Mouse (Mus musculus) urinary bladder, postnatal 10 days (tissue): ENCODE results near the gene Pacsin2.
"Not testable (repeated sequence)": the region's sequence is repeated elsewhere in the genome, so short reads cannot be mapped to it uniquely, and the experiment has no call there.

Experiments
- DNase-seq: peaks from one replicate; pipeline ENCODE4 v3.0.0; 2022; ENCODE audit warnings: low spot score

Gene Pacsin2

DNA sequence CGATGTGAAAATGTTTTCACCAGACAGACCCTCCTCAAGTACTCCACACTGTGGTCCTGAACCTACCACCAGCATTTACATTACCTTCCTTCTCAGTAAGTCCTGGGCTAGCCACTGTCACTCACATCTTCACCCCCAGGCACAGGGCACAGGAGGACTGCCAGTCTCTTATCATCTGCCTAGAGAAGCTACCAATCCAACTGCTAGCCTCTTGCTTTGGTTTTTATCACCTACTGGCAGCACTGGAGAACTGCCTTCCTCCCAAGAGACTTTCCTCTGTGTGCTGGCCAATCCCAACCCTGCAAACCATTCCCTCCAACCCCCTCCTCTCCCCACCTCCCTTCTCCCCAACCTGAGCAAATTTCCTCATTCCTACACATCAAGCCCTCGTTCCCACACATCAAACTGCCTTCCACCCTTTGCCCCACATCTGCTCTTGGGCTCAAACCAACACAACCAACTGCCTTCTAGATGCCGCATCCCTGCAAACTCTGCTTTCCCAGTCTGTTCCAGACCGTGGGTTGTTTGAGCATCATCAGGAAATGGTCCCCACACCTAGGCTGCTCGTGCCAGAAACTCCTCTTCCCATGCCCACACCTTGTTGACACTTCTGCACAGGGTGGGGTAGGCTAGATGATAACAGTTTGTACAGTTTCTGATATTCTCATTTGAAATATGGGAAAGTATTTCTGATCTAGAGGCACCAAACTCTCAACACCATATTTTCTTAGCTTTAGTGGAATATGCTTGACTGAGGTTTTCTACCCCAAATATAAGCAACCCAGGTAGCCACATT is 40.6 kb downstream of the Pacsin2 start:
- DNase-seq = no peak

DNA sequence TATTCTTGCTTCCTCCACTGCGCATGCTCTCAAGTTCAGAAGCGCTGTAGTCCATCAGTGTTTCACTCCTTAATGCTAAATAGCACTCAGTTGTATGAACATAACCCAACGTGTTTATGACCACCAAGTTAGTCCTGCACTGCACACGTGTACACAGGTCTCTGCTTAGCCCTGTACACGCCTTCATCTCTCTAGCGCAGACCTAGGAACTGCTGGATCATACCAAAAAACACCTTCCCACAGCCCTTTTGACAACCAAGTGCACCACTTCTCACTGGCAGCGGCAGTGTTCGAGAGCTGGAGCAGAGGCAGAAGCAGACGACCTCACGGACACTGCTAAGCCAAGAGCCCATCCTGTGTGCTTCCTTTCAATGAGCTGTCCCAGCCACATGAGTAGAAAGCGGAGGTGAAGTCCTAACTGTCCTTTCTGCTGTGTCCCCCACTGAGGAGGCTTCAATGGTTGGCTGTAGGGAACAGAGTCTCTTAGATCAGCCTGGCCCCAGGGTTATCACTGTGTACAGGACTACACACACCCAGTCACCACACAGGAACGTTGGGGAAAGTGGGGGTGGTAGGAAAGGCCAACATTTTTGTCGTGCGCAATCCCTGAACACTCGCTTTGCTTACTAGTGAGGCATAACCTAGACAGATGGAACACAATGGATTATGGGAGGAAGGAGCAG is 42.0 kb downstream of the Pacsin2 start:
- DNase-seq = no peak

DNA sequence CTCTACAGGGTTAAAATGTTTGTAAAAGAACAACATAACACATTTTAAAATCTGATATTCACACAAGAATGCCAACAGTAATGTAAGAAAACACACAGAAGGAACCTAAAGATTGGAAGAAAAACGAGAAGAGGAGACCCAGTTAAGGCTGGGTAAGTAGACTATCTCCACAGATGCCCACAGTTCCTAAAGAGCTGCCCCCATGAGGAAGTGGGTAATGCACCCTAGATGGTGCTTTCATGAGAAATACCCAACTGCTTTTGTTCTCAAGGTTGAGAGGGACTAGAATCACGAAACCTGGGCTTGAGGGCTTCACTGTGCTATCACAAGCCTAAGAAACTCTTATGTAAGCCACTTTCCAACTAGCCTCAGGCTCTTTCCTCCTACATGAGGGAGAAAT is 44.8 kb downstream of the Pacsin2 start:
- no peak for DNase-seq

DNA sequence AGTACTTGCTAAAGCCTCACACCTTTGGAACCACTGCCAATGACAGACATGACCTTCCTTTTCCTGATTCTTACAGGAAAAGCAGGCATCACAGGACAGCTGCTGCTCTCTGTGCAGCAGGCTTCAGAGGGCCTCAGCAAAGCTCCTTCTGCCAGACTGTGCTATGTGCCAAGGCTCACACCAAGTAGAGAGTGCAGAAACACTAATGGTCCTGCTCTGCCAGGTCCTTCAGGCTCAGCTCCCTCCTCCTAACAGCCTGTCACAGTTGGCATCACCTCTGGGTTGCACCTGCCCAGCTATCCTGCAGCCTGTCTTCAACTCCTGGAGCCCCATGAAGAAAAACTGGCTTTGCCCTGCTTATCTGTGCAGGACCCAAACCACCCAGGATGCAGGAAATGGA is 45.7 kb downstream of the Pacsin2 start:
- DNase-seq = no peak

DNA sequence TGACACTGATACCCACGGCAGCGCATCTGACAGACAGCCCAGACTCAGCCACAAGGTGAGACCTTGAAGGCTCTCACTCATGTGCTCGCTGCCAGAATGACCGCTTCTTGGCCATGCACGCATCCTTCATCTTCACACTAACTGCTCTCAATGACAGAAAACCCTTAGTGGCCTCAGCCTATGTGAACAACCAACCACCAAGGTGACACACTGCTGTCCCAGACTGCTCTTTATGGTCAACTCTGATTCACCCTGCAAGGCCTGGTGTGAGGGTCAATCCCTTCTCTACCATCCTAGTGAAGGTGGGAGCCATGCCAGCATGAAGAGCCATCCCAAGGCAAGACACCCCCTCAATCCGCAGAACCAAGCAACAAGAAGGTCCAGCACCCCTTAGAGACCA is 46.5 kb downstream of the Pacsin2 start:
- no peak for DNase-seq

DNA sequence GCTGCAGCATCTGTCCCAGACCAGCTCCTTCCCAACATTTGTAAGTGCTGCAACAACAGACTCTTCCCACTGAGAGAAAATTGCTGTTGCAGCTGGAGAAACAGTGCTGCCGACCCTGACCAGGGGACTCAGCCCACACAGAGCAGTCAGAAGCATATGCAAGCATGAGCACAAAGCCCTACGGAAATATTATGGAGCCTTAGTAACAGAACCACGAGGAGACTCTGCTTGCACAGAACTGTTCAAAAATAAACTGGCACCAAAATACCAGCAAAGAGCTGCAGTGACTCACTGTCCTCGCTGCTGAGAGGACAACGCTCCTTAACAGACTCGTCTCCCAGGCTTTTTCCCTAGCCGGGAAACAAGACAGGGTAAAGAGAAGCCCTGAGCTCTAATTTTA is 47.0 kb downstream of the Pacsin2 start:
- no peak for DNase-seq

DNA sequence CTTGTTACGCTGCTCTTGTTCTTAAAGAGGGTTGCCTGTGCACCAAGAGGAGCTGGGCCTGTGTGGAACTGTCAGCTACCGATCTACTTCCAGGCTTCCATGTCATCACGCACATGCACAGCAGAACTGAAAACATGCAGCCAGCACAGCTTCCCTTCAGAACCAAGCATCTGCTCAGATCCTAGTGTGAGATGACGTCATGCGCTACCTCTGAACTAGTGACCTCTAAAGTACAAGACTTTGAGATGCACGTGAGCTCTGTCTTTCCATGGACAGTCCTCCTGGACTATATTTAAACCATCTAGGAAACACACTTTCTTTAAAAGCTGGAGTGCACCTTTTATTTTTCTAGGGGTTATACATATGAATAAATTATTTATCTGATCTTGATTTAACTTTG is 49.0 kb downstream of the Pacsin2 start:
- DNase-seq = no peak

DNA sequence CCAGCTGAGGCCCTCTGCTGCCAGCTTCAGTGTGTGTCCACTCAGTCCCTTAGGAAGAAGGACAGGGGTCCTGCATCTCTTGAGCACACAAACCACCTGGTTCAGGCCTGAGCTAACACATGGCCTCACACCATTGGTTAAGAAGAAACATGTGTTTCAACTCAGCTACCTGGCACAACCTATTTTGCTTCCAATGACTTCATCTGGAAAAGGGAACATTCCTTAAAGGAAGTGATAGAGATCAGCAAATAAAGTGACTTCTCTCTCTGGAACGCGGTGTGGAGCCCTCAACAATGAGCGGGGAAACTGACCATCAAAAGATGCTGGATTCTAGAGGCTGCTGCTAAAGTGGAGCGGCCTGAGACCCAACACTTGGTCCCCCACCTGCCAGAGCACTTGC is 52.8 kb downstream of the Pacsin2 start:
- no peak for DNase-seq

DNA sequence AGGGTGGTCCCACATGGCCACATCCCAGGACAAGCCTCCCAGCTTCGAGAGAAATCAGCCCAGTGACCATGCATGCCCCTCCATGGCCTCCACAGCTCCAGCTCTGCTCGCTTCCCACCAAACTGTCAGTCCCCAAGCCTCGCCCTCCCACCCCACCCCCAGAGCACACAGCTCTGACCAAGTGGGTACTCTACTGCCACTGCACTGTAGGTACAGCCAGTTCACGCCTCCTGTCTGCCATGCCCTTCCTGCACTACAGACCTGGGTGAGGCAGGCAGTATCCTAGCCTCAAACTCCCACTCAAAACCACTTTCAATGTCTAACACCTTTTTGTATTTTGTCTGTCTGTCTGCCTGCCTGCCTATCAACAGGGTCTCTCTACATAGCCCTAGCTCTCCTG is 53.7 kb downstream of the Pacsin2 start:
- DNase-seq = no peak

DNA sequence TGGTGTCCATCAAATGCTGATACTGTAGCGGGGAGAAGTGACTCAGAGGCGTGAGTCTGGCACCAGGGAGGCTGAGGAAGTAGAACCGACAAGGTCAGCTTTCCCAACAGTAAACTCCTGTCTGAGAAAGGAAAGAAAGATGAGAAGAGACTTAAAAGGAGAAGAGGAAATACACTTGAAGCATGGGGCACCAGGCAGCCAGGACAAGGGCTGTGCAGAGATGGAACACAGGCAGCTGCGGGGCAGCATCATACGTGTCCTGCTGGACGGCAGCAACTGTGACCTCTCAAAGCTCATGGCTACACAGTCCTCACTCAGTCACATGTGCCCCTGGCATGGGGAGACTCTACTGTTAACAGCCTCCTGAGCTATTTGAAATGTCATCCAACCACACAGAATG is 54.1 kb downstream of the Pacsin2 start:
- no peak for DNase-seq

DNA sequence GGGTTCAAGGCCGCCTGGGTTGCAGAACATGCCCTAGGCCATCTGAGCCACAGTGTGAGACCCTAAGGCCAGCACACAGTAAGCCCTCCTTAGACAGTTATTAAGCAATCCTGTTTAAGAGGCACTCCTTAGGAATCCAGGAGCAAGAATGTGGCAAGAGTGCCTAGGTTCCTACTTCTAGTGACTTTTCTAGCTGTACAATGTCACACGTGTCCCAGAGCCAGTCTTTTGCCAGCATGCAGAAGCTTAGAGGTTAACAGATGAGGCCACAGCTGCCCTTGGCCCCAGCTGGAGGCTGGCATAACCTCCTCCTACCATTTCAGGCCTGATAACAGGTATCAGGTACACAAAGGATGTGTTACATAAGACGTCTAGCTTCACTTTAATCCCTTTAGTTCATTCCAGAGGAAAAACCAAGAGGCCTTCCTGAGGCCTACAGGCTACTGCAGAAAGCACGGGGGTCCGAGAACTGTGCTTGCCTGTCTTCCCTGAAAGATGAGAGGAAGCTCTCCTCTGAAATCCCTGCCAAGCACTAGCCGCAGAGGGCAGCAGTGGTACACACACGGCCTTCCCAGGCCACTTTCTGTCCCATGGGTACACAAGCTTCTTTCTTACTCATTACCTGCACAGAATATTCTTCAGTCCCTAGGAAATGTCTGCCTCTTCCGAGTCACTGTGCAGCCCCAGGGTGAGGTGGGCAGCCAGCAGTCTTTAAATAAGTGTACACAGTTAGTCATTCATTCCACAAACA is 55.5 kb downstream of the Pacsin2 start:
- no peak for DNase-seq

DNA sequence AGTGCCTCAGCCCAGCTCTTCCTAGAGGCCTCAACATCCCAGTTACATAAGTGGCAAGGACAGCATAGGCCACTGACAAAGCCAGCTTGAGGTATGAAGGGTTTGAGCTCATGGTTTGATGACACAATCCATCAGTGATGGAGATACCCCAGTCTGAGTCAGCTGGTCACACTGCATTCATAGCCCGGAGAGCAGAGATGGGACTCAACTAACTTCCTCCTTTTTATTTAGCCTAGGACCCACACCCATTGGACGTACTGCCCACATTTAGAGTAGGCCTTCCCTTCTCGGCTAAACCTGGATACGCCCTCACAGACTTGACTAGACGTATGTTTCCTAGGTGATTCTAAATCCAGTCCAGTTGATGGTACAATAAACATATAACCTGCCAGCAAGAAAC is 56.2 kb downstream of the Pacsin2 start:
- DNase-seq = no peak

DNA sequence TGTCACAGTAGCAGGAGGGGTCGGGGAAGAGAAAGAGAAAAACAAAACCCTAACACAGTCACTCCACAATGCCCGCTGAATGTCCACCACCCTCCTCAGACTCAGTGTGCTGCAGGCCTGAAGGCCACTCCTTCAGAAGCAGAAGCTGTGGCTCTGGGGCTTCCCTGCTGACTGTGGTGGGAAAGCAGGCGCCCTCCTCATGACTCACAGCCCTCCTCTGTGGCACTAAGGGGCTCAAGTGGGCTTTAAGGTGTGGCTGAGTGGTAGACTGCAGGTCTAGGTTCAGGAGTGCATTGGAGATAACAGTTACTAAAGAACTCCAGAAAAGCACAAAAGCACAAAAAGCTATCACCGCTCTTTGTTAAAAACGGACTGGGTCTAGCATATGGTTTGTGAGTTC is 56.9 kb downstream of the Pacsin2 start:
- DNase-seq = no peak

DNA sequence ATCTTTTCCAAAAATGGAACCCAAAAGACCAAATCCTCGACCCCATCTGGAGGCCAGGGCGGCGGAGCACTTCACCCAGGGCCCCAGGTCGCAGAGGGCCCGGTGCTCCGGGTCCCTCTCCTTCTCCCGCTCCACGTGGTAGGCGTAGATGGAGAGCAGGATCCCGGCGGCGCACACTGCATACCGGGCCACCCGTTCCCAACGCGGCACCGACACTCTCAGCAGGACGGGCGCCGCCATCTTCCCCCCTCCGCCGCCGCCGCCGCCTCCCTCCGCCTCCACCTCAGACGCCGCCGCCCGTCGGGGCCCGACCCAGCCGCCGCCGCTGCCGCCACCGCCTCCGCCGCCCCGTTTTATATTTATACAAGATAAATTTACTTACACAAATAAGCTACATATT is 58.5 kb downstream of the Pacsin2 start:
- DNase-seq = not testable (repeated sequence)

DNA sequence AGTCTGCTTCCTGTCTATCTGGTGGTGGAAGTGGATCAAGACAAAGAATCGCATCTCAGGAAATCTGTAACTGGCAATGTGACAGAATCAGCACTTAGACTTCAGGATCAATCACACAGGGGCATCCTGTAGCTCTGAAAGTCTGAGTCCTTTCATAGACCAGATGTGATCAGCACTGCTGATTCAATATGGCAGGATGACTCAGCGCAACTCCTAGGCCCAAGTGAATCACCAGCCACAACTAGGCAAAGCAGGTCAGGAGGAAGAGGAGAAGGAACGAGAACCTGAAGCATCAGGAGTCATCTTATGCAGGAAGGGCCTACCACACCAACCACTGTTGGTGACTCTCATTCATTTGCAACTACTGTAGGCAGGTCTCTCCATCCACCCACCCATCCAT is 60.4 kb downstream of the Pacsin2 start:
- DNase-seq = no peak

DNA sequence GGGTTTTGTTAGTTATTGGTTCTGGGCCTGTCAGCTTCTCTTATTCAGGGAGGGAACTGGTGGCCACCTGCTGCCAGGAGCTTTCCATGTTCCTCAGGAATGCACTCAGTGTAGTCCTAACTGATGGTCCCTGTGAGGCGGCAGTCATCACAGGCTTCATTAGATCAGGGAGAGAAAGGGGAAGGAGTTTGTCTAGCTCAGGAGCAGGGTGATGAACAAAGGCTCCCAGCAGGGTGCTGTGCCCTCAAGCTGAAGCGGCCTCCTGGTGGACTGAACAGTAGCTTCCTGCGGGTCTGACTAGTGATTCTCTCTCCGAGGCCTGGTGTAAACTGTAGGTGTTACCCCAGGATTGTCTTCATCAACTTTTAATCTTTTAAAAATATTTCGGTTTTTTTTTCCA is 61.4 kb downstream of the Pacsin2 start:
- no peak for DNase-seq

DNA sequence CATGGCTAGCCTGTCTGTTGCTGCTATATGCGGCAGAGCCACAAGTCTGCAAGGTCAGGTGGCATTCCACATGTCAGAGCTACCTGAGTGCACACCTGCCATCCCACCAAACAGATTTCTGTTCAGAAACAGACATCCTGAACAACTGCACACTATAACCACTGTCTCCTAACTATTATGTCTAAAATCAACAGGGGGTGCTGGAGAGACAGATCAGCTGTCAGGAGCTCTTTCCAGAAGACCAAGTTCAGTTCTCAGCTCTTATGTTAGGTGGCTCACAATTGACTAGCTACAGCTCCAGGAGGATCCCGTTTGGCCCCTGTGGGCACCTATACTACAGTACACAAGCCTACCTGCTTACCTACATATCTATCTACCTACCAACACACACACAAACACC is 71.7 kb downstream of the Pacsin2 start:
- no peak for DNase-seq

DNA sequence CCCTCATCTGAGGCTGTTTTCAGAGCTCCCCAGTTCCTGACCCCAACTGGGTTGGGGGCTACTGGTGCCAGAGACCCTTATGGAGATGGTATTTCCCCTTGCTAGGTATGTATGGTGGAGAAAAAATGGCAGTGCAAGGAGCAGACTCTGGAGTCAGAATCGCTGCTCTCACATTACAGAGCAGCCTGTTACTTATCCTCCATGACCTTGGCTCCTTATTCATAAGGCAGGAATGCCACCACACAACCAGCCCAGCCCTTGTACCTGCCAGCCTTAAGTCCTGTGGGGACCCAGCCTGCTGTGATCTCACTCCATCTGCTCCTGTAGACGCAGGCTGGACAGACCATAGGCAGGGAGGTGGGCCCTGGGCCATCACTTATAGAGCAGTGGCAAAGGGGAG is 76.5 kb downstream of the Pacsin2 start:
- no peak for DNase-seq

DNA sequence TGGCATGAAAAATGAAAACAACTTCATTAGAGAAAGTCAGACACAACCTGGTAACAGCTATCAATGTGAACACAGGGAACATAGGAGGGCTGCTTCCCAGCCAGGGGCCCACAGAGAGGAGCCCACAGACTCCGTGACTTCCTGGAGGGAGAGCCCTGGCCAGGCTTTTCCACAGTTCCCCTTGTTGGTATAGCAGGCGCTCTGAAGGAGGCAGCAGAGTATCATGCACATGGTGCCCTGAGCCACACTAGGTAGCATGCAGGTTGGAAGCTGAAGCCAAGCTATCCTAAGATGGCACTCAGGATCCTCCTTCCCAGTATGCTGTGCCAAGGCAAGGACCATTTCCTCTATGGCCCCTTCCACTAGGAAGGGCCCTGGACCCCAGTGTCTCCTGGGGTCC is 80.8 kb downstream of the Pacsin2 start:
- no peak for DNase-seq

DNA sequence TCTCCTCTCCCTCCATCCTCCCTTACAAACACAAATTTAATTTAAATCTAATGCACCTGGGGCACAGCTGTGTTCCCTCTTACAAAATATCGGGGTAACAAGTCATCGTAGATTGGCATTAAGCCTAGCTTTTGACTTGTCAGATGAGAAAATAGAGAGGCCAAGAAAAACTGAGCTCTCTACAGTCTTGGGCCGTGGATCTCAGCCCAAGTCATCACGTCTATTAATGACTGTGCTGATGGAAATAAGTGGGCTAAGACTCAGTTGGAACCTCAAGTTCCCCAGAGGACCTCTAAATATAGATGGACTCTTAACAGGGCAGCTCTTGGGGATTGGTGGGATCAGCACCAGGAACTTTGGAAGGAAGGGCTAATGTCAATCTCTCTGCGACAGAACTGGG is 81.3 kb downstream of the Pacsin2 start:
- no peak for DNase-seq

DNA sequence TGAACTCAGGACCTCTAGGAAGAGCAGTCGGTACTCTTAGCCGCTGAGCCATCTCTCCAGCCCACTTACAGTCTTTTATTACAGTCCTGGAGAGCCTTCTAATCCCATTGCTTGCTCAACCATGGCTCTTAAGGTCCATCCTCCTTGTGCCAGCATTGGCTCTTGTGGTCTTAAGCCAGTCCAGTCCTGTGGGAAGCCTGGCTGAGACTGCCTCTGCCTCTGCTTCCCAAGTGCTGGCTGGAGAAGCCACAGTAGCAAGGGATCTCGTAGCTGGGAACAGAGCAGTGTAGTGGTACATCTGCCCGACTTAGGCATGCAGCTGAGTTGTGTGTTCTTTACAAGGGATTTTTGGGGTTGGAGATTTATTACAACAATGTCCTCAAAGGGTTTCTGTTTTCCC is 81.9 kb downstream of the Pacsin2 start:
- no peak for DNase-seq

DNA sequence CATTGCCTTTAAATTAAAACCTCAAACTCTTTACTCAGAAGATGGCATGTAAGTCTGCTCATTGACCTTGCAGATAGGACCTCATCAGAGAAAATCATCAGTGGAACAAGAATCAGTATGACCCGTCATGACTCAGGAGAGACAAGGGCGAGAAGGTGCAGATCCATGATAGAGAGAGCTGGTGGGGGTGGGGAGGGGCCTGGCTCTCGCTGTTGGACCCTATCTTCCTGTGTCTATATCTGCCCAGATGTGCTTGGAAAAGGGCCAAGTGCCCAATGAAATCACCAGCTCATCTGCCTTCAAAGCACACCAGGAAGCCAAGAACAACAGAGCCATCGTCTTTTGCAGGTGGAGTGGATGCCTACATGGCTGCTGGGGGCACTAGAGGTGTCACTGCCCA is 87.3 kb downstream of the Pacsin2 start:
- DNase-seq = no peak

DNA sequence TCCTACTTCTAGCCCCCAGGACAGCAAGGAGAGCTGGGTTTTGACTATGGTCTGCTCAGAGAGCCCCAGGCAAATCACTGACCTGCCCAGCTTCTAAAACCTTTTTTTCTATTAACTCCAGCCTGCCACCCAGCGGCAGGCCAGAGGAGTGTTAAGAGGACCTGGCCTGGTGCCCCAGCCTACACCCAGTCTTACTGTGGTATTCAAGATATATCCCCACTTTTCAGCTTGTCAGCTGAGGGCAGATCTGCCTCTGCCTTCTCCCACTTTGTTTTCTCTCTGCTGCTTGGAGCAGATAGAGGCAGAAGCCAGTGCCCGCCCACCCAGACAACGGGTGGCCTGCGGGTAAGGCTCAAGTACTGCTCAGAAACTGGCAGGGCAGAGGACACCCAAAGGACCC is 89.3 kb downstream of the Pacsin2 start:
- no peak for DNase-seq
